Mouse (Mus musculus) liver, embryonic 11.5 days (tissue): Measurements from ENCODE around the gene Gale. TPM values are rescaled to one million over a fixed set of nuclear protein-coding genes. Genes with fewer than 3 reads are reported as not detected.

Source experiments
- ATAC-seq: fragments of 200-750 bp; cut with Nextera tagmentation; replicated peaks from 2 replicates; pipeline ENCODE4 v1.8.0; 2017; ENCODE audit warnings: moderate number of reproducible peaks, mild to moderate bottlenecking, moderate TSS enrichment, moderate library complexity; ENCODE audit not compliant: low FRiP score
- DNase-seq: peaks from one replicate; pipeline ENCODE4 v3.0.0-alpha.2; 2017; ENCODE audit warnings: low spot score
- H3K27ac ChIP-seq: fragments of 300-500 bp; sonication (generic); 2 replicates; pipeline ENCODE4 v1.5.1; 2014; ENCODE audit warnings: mild to moderate bottlenecking, low read depth, low read length, control low read depth
- H3K27me3 ChIP-seq: fragments of 300-500 bp; sonication (generic); replicated peaks from 2 replicates; pipeline ENCODE4 v1.6.1; 2014; ENCODE audit warnings: low read length, mixed read lengths; ENCODE audit not compliant: control insufficient read depth, insufficient read depth
- H3K36me3 ChIP-seq: fragments of 300-500 bp; sonication (generic); 2 replicates; pipeline ENCODE4 v1.6.1; 2014; ENCODE audit warnings: mild to moderate bottlenecking, low read length, moderate library complexity, mixed read lengths; ENCODE audit not compliant: control insufficient read depth, insufficient read depth
- H3K4me1 ChIP-seq: fragments of 300-500 bp; sonication (generic); replicated peaks from 2 replicates; pipeline ENCODE4 v1.6.1; 2014; ENCODE audit warnings: low read length, mixed read lengths; ENCODE audit not compliant: control insufficient read depth, insufficient read depth
- H3K4me2 ChIP-seq: fragments of 300-500 bp; sonication (generic); 2 replicates; pipeline ENCODE4 v1.6.1; 2014; ENCODE audit warnings: mild to moderate bottlenecking, control low read depth, moderate library complexity
- H3K4me3 ChIP-seq: fragments of 300-500 bp; sonication (generic); 2 replicates; pipeline ENCODE4 v1.5.1; 2014; ENCODE audit warnings: low read depth, low read length, control low read depth
- H3K9ac ChIP-seq: fragments of 300-500 bp; sonication (generic); 2 replicates; pipeline ENCODE4 v1.6.1; 2014; ENCODE audit warnings: low read depth, low read length, control low read depth
- H3K9me3 ChIP-seq: fragments of 300-500 bp; sonication (generic); 2 replicates; pipeline ENCODE4 v1.6.1; 2016; ENCODE audit warnings: low read length, inconsistent platforms, mixed read lengths; ENCODE audit not compliant: control insufficient read depth
- WGBS: fragments of 180-500 bp; shearing (Covaris S2); extraction: QIAGEN DNeasy Blood & Tissue Kit; methylation state at CpG from one replicate; pipeline ENCODE4 v1.1.7; 2014; 5-methylcytosine and 5-hydroxymethylcytosine counted together
- polyA plus RNA-seq: library from polyadenylated mRNA; unstranded; fragments of >200 nt; fragmentation: Nextera tagmentation; extraction: Ambion mirVana; gene quantifications from 2 replicates; pipeline ENCODE4 v1.2.1, GENCODE M21; 2014

Gene Gale
- polyA plus RNA-seq, 1 experiment from 2014 or later = 49.8 TPM

- Histone ChIP-seq H3K27me3 (no peaks in the 10 kb centered on the region), H3K4me3 (peak overlapping the region; percentile 77), H3K36me3 (peaks cover 14% of the 10 kb centered on the region), H3K9me3 (no peaks in the 10 kb centered on the region), H3K4me2 (peak overlapping the region; percentile 87), H3K27ac (peak overlapping the region; percentile 85), H3K9ac (peak overlapping the region; percentile 99), H3K4me1 (peaks cover 21% of the 10 kb centered on the region)
- 68% methylated on average over 9 of the region's 9 CpGs for WGBS
- ATAC-seq = no peak
- no peak for DNase-seq
Measured at GRCm38 (mm10) chr4:135987714-135988113, 24.2 kb downstream of the Gale start.

- no peaks in the 10 kb centered on the region; the same call in 1 of the 2 replicates for H3K9me3 ChIP-seq
- 94% methylated on average over 6 of the region's 6 CpGs for WGBS
- H3K4me1 ChIP-seq = no peaks in the 10 kb centered on the region
- H3K4me2 ChIP-seq = no peak overlapping the region
- no peak overlapping the region for H3K4me3 ChIP-seq
- H3K27me3 ChIP-seq = no peaks in the 10 kb centered on the region
- DNase-seq (no peak), ATAC-seq (no peak)
- no peaks in the 10 kb centered on the region for H3K36me3 ChIP-seq
- no peak overlapping the region for H3K9ac ChIP-seq
- no peak overlapping the region for H3K27ac ChIP-seq
Measured at GRCm38 (mm10) chr4:135993941-135994340, 30.4 kb downstream of the Gale start.

GRCm38 (mm10) chr4:135995118-135995517 lies 31.6 kb downstream of the Gale start:
- Histone ChIP-seq H3K4me2 (no peak overlapping the region), H3K27me3 (no peaks in the 10 kb centered on the region), H3K9me3 (no peaks in the 10 kb centered on the region; the same call in 1 of the 2 replicates), H3K27ac (no peak overlapping the region), H3K4me3 (no peak overlapping the region), H3K36me3 (no peaks in the 10 kb centered on the region), H3K9ac (no peak overlapping the region), H3K4me1 (no peaks in the 10 kb centered on the region)
- no peak for DNase-seq
- 79% methylated on average over 4 of the region's 4 CpGs for WGBS
- no peak for ATAC-seq

GRCm38 (mm10) chr4:136004107-136004675 lies 40.7 kb downstream of the Gale start:
- peaks cover 53% of the 10 kb centered on the region for H3K36me3 ChIP-seq
- H3K4me1 ChIP-seq = no peaks in the 10 kb centered on the region
- no peak overlapping the region for H3K27ac ChIP-seq
- H3K4me3 ChIP-seq = no peak overlapping the region
- H3K9me3 ChIP-seq = no peaks in the 10 kb centered on the region
- no peaks in the 10 kb centered on the region for H3K27me3 ChIP-seq
- no peak for ATAC-seq
- H3K9ac ChIP-seq = no peak overlapping the region
- H3K4me2 ChIP-seq = no peak overlapping the region
- 89% methylated on average over 5 of the region's 5 CpGs for WGBS
- no peak for DNase-seq

- DNase-seq (no peak), ATAC-seq (no peak)
- Histone ChIP-seq H3K36me3 (peaks cover 59% of the 10 kb centered on the region), H3K9ac (no peak overlapping the region), H3K9me3 (no peaks in the 10 kb centered on the region), H3K27me3 (no peaks in the 10 kb centered on the region), H3K27ac (no peak overlapping the region), H3K4me3 (no peak overlapping the region), H3K4me1 (no peaks in the 10 kb centered on the region), H3K4me2 (no peak overlapping the region)
- 79% methylated on average over 2 of the region's 2 CpGs for WGBS
Measured at GRCm38 (mm10) chr4:136004921-136005320, 41.4 kb downstream of the Gale start.

- H3K4me1 ChIP-seq = no peaks in the 10 kb centered on the region
- no peak overlapping the region for H3K4me2 ChIP-seq
- 86% methylated on average over 3 of the region's 3 CpGs for WGBS
- no peak overlapping the region for H3K9ac ChIP-seq
- peaks cover 71% of the 10 kb centered on the region for H3K36me3 ChIP-seq
- H3K4me3 ChIP-seq = no peak overlapping the region
- H3K27ac ChIP-seq = no peak overlapping the region
- H3K9me3 ChIP-seq = no peaks in the 10 kb centered on the region
- no peak for ATAC-seq
- H3K27me3 ChIP-seq = no peaks in the 10 kb centered on the region
- DNase-seq = no peak
Measured at GRCm38 (mm10) chr4:136006821-136007220, 43.3 kb downstream of the Gale start.

GRCm38 (mm10) chr4:136008782-136009447 lies 45.4 kb downstream of the Gale start:
- H3K27me3 ChIP-seq = no peaks in the 10 kb centered on the region
- no peak overlapping the region for H3K27ac ChIP-seq
- no peaks in the 10 kb centered on the region for H3K9me3 ChIP-seq
- 88% methylated on average over 8 of the region's 8 CpGs for WGBS
- no peaks in the 10 kb centered on the region for H3K4me1 ChIP-seq
- no peak overlapping the region for H3K4me2 ChIP-seq
- ATAC-seq (no peak), DNase-seq (no peak)
- no peak overlapping the region for H3K4me3 ChIP-seq
- H3K36me3 ChIP-seq = peaks cover 70% of the 10 kb centered on the region
- no peak overlapping the region for H3K9ac ChIP-seq

GRCm38 (mm10) chr4:136010586-136010985 lies 47.1 kb downstream of the Gale start:
- H3K4me1 ChIP-seq = no peaks in the 10 kb centered on the region
- H3K27ac ChIP-seq = no peak overlapping the region
- ATAC-seq (no peak), DNase-seq (no peak)
- no peak overlapping the region for H3K4me2 ChIP-seq
- H3K27me3 ChIP-seq = no peaks in the 10 kb centered on the region
- WGBS = 92% methylated on average over 4 of the region's 4 CpGs
- no peaks in the 10 kb centered on the region for H3K9me3 ChIP-seq
- H3K4me3 ChIP-seq = no peak overlapping the region
- H3K36me3 ChIP-seq = peaks cover 54% of the 10 kb centered on the region
- H3K9ac ChIP-seq = no peak overlapping the region

- Histone ChIP-seq H3K27me3 (no peaks in the 10 kb centered on the region), H3K36me3 (peaks cover 14% of the 10 kb centered on the region), H3K9me3 (no peaks in the 10 kb centered on the region), H3K4me1 (peaks cover 11% of the 10 kb centered on the region), H3K9ac (no peak overlapping the region), H3K4me2 (no peak overlapping the region), H3K27ac (no peak overlapping the region), H3K4me3 (no peak overlapping the region)
- no peak for ATAC-seq
- no peak for DNase-seq
- WGBS = 83% methylated on average over 3 of the region's 3 CpGs
Measured at GRCm38 (mm10) chr4:136016059-136016602, 52.6 kb downstream of the Gale start.
